Mouse (Mus musculus): ENCODE data around the gene Prkcd. TPM values are rescaled to one million over a fixed set of nuclear protein-coding genes. Genes with fewer than 3 reads are reported as not detected.
A peak's percentile ranks its signal among the peaks of the same experiment; 100 is the strongest.

The Prkcd gene
- polyA plus RNA-seq, 1 experiment: 29.3 TPM

GRCm38 (mm10) chr14:30628235-30628634, 2.2 kb upstream of the Prkcd start:
- H3K36me3 ChIP-seq (ENCODE audit: control insufficient read depth, insufficient read depth): no peaks in the 10 kb centered on the region
- peaks cover 28% of the 10 kb centered on the region for H3K79me2 ChIP-seq (ENCODE audit: control insufficient read depth, insufficient read depth)
- TF ChIP-seq MAX (IDR thresholded peaks at IDR 0.05): no peak
- TF ChIP-seq FOSL1 (IDR thresholded peaks at IDR 0.05; ENCODE audit: insufficient read depth, low read length, poor library complexity, severe bottlenecking): no peak
- no peak for TF ChIP-seq MYOG (IDR thresholded peaks at IDR 0.05; ENCODE audit: control insufficient read depth, extremely low read depth, insufficient read length)
- TF ChIP-seq USF1 (IDR thresholded peaks at IDR 0.05; ENCODE audit: low read depth): no peak
- no peak for TF ChIP-seq CTCF (IDR thresholded peaks at IDR 0.05; ENCODE audit: control insufficient read depth, insufficient read depth, insufficient read length)
- TF ChIP-seq MYOD1 (IDR thresholded peaks at IDR 0.05; ENCODE audit: control insufficient read depth, insufficient read length, low read depth): no peak
- TF ChIP-seq CEBPB (IDR thresholded peaks at IDR 0.05; ENCODE audit: low read depth): no peak
- H3K27me3 ChIP-seq (ENCODE audit: control insufficient read depth, insufficient read depth, insufficient read length): no peaks in the 10 kb centered on the region
- H3K4me3 ChIP-seq (ENCODE audit: insufficient read depth, poor library complexity, severe bottlenecking): no peak overlapping the region
- peaks cover 8% of the 10 kb centered on the region for H3K79me3 ChIP-seq (ENCODE audit: low read depth)
- H3ac ChIP-seq (ENCODE audit: control insufficient read depth, insufficient read length, low read depth): no peak overlapping the region

DNA sequence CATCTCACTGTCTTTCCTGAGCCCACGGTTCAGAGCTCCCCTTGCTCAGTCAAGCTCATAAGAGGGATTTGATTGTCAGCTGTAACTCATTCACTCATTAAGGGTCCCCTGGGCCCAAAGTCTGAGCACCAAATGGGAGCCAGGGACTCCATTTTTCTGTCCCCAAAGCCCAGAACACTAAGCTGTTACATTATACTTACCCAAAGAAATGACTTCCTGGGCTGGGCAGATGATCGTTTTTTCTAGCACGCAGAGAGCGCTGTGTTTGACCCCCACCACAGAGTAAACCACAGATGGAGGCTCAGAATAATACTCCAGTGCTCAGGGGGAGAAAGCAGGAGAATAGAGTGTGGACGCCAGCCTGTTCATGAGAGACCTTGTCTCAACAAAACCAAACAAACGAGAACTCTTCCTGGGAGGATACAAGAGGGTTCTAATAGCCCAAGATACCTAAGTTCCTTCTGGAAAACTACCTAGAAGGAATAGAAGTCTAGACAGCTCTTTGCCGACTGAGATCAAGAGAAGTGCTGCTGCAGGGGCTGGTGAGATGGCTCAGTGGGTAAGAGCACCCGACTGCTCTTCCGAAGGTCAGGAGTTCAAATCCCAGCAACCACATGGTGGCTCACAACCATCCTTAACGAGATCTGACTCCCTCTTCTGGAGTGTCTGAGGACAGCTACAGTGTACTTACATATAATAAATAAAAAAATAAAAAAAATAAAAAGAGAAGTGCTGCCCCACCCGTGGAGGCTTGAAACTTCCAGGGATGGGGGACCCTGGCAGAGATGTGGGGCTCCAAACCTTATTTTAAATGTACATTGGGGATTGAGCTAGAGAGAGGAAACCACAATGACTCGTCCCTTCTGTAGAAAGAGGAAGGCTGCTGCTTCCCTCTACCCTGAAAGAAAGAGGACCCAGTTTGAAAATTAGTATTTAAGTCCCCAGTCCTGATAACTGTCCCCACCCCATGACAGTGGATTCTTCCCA, 1.0 kb upstream of the Prkcd start:
- Histone ChIP-seq H3K79me2 (ENCODE audit: control insufficient read depth, insufficient read depth) (peaks cover 39% of the 10 kb centered on the region), H3K4me3 (ENCODE audit: insufficient read depth, poor library complexity, severe bottlenecking) (no peak overlapping the region), H3K27me3 (ENCODE audit: control insufficient read depth, insufficient read depth, insufficient read length) (no peaks in the 10 kb centered on the region), H3K79me3 (ENCODE audit: low read depth) (peaks cover 14% of the 10 kb centered on the region), H3K36me3 (ENCODE audit: control insufficient read depth, insufficient read depth) (peaks cover 5% of the 10 kb centered on the region), H3ac (ENCODE audit: control insufficient read depth, insufficient read length, low read depth) (no peak overlapping the region)
- TF ChIP-seq USF1 (IDR thresholded peaks at IDR 0.05; ENCODE audit: low read depth) (no peak), CTCF (IDR thresholded peaks at IDR 0.05; ENCODE audit: control insufficient read depth, insufficient read depth, insufficient read length) (no peak)

DNA sequence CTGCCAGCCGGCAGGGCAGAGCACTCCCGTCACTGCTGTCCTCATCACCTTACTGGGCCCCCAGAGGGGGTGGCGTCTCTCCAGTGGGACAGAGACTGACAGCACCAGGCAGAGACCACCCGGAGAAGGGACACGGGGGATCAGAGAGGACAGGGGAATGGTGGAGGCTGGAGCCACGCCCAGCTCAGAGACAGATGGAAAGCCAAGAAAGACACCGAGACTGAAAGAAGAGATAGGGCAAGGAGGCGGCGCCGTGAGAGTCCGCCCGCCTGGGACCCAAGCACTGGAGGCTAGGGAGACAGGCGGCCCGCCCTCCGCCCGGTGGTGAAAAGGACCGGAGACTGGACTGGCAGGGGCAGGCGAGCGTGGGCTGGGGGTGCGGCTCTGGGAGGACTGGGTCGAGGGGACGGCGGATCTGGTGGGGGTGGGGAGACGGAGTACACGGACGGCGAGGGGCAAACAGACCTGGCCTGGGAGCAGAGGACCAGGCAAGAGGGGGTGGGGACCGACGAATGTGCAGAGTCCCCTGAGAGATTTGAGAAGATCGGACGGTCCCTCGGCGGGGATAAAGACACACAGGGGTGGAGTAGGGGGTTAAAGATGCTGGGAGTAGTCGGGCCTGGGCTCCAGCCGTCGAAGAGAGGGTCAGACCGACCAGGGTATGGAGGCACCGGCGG, 741 bp downstream of the Prkcd start:
- peak overlapping the region; percentile 88 for H3ac ChIP-seq (ENCODE audit: control insufficient read depth, insufficient read length, low read depth)
- peak overlapping the region; percentile 72 for H3K4me3 ChIP-seq (ENCODE audit: insufficient read depth, poor library complexity, severe bottlenecking)
- peaks cover 57% of the 10 kb centered on the region for H3K79me2 ChIP-seq (ENCODE audit: control insufficient read depth, insufficient read depth)
- no peaks in the 10 kb centered on the region for H3K27me3 ChIP-seq (ENCODE audit: control insufficient read depth, insufficient read depth, insufficient read length)
- TF ChIP-seq MYOG (IDR thresholded peaks at IDR 0.05; ENCODE audit: control insufficient read depth, extremely low read depth, insufficient read length) (no peak), USF1 (IDR thresholded peaks at IDR 0.05; ENCODE audit: low read depth) (no peak), MAX (IDR thresholded peaks at IDR 0.05) (no peak), MYOD1 (IDR thresholded peaks at IDR 0.05; ENCODE audit: control insufficient read depth, insufficient read length, low read depth) (no peak), CTCF (IDR thresholded peaks at IDR 0.05; ENCODE audit: control insufficient read depth, insufficient read depth, insufficient read length) (no peak), CEBPB (IDR thresholded peaks at IDR 0.05; ENCODE audit: low read depth) (no peak)
- peaks cover 5% of the 10 kb centered on the region for H3K36me3 ChIP-seq (ENCODE audit: control insufficient read depth, insufficient read depth)
- peaks cover 16% of the 10 kb centered on the region for H3K79me3 ChIP-seq (ENCODE audit: low read depth)

- Histone ChIP-seq H3K4me3 (ENCODE audit: insufficient read depth, poor library complexity, severe bottlenecking) (peak overlapping the region; percentile 72), H3K36me3 (ENCODE audit: control insufficient read depth, insufficient read depth) (peaks cover 5% of the 10 kb centered on the region), H3K27me3 (ENCODE audit: control insufficient read depth, insufficient read depth, insufficient read length) (no peaks in the 10 kb centered on the region), H3ac (ENCODE audit: control insufficient read depth, insufficient read length, low read depth) (no peak overlapping the region), H3K79me3 (ENCODE audit: low read depth) (peaks cover 19% of the 10 kb centered on the region), H3K79me2 (ENCODE audit: control insufficient read depth, insufficient read depth) (peaks cover 66% of the 10 kb centered on the region)
- TF ChIP-seq FOSL1 (IDR thresholded peaks at IDR 0.05; ENCODE audit: insufficient read depth, low read length, poor library complexity, severe bottlenecking) (no peak), USF1 (IDR thresholded peaks at IDR 0.05; ENCODE audit: low read depth) (no peak), CEBPB (IDR thresholded peaks at IDR 0.05; ENCODE audit: low read depth) (no peak), MYOD1 (IDR thresholded peaks at IDR 0.05; ENCODE audit: control insufficient read depth, insufficient read length, low read depth) (no peak), MAX (IDR thresholded peaks at IDR 0.05) (no peak), MYOG (IDR thresholded peaks at IDR 0.05; ENCODE audit: control insufficient read depth, extremely low read depth, insufficient read length) (no peak), CTCF (IDR thresholded peaks at IDR 0.05; ENCODE audit: control insufficient read depth, insufficient read depth, insufficient read length) (no peak)
These were observed 1.7 kb downstream of the Prkcd start for GRCm38 (mm10) chr14:30624277-30624721.

GRCm38 (mm10) chr14:30622556-30622955, 3.5 kb downstream of the Prkcd start:
- Histone ChIP-seq H3K79me2 (ENCODE audit: control insufficient read depth, insufficient read depth) (peaks cover 77% of the 10 kb centered on the region), H3K4me3 (ENCODE audit: insufficient read depth, poor library complexity, severe bottlenecking) (no peak overlapping the region), H3K79me3 (ENCODE audit: low read depth) (peaks cover 20% of the 10 kb centered on the region), H3K36me3 (ENCODE audit: control insufficient read depth, insufficient read depth) (peaks cover 5% of the 10 kb centered on the region), H3ac (ENCODE audit: control insufficient read depth, insufficient read length, low read depth) (no peak overlapping the region), H3K27me3 (ENCODE audit: control insufficient read depth, insufficient read depth, insufficient read length) (no peaks in the 10 kb centered on the region)
- no peak for TF ChIP-seq USF1 (IDR thresholded peaks at IDR 0.05; ENCODE audit: low read depth)
- no peak for TF ChIP-seq MAX (IDR thresholded peaks at IDR 0.05)
- TF ChIP-seq FOSL1 (IDR thresholded peaks at IDR 0.05; ENCODE audit: insufficient read depth, low read length, poor library complexity, severe bottlenecking): no peak
- TF ChIP-seq MYOG (IDR thresholded peaks at IDR 0.05; ENCODE audit: control insufficient read depth, extremely low read depth, insufficient read length): no peak
- TF ChIP-seq CTCF (IDR thresholded peaks at IDR 0.05; ENCODE audit: control insufficient read depth, insufficient read depth, insufficient read length): no peak
- no peak for TF ChIP-seq CEBPB (IDR thresholded peaks at IDR 0.05; ENCODE audit: low read depth)
- no peak for TF ChIP-seq MYOD1 (IDR thresholded peaks at IDR 0.05; ENCODE audit: control insufficient read depth, insufficient read length, low read depth)
